Mouse (Mus musculus) gastrocnemius, adult 2 months (tissue): ENCODE results near the gene Fhl4. TPM values are rescaled to one million over a fixed set of nuclear protein-coding genes. Genes with fewer than 3 reads are reported as not detected.
A peak's percentile ranks its signal among the peaks of the same experiment; 100 is the strongest.

ENCODE experiments used
- DNase-seq: peaks from one replicate; pipeline ENCODE4 v3.0.0; 2022
- H3K27ac ChIP-seq: fragments of 200-600 bp; 2 replicates; pipeline ENCODE4 v1.8.1; 2022; ENCODE audit warnings: mild to moderate bottlenecking
- H3K4me3 ChIP-seq: fragments of 200-600 bp; 2 replicates; pipeline ENCODE4 v1.8.1; 2022; ENCODE audit warnings: mild to moderate bottlenecking, moderate library complexity
- CTCF ChIP-seq: fragments of 200-600 bp; IDR thresholded peaks from 2 replicates; pipeline ENCODE4 v1.8.1; 2022; ENCODE audit warnings: antibody characterized with exemption, mild to moderate bottlenecking, moderate library complexity
- intact Hi-C: fragments of 180-260 bp; cut with DNase I; formaldehyde crosslinking; loops from one replicate; pipeline ENCODE4 v1.15.1; 2025
- total RNA-seq, 2 experiments: library from RNA; stranded (reverse); gene quantifications; 2 replicates each; pipeline ENCODE4 v1.2.3; 2021

The Fhl4 gene
- total RNA-seq, 2 experiments from 2014 or later = 0.13 to 0.17 TPM

DNA sequence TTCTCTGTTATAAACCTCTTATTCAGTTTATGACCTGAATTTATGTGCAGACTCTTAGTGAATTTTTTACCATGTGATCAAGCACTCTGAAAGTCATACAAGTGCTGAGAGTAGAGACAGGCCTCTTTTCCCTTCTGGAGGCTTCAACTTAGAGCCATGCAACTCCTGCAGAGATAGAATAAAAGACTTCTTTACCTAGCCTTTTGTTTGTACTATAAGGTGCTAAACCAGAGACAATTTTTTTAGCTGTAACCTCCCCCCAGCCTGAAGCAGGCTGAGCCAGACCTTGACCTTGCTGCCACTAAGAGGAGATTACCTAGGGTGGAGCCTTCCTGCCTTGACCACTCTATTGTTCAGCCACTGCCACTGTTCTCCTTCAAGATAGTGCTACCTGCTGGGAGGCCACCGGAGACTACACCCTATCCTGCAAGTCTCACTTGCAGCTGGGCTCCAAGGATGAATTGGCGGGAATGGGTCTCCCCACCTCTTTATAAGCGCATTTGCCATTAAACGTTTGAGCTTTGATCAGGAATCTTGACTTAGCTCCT is 30.6 kb downstream of the Fhl4 start:
- no peak for DNase-seq
- intact Hi-C loops = no loop called here
- Histone ChIP-seq H3K4me3 (no peak overlapping the region), H3K27ac (no peak overlapping the region)
- no peak for TF ChIP-seq CTCF

DNA sequence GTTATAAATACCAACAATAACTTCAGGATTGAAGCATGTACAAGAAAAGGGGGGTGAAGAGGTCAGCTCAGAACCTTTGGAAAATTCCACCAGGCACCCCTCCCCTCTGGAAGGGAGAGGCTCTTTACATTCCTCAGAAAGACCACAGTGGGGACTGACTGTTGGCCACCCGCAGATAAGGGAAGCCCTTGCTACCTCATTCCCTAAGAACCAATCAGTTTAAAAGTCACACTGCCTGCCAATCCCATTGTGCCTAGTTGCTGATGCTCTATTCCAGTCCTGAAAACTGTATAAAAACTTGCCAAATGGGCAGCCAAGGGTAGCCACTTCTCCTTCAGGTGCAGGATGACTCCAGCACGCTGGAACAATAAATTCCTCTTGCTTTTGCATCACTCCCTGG is 47.4 kb downstream of the Fhl4 start:
- no peak overlapping the region for H3K4me3 ChIP-seq
- no peak overlapping the region for H3K27ac ChIP-seq
- DNase-seq = no peak
- intact Hi-C loops = loop anchor here (10.0 kb wide), 1 partner anchor 1150 kb away; no protein-coding TSS in a partner anchor
- no peak for TF ChIP-seq CTCF

DNA sequence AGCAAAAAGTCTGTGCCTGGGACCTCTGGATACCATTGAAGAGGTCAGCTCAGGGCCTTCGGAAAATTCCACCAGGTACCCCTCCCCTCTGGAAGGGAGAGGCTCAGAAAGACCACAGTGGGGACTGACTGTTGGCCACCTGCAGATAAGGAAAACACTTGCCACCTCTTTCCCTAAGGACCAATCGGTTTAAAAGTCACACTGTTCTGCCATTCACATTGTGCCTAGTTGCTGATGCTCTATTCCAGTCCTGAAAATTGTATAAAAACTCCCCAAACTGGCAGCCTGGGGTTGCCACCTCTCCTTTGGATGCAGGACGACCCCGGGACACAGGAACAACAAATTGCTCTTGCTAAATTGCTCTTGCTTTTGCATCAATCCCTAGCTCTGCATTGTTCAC is 49.8 kb downstream of the Fhl4 start:
- intact Hi-C loops = loop anchor here (10.0 kb wide), 1 partner anchor 1148 kb away; no protein-coding TSS in a partner anchor
- DNase-seq = no peak
- H3K27ac ChIP-seq = no peak overlapping the region
- no peak overlapping the region for H3K4me3 ChIP-seq
- no peak for TF ChIP-seq CTCF

DNA sequence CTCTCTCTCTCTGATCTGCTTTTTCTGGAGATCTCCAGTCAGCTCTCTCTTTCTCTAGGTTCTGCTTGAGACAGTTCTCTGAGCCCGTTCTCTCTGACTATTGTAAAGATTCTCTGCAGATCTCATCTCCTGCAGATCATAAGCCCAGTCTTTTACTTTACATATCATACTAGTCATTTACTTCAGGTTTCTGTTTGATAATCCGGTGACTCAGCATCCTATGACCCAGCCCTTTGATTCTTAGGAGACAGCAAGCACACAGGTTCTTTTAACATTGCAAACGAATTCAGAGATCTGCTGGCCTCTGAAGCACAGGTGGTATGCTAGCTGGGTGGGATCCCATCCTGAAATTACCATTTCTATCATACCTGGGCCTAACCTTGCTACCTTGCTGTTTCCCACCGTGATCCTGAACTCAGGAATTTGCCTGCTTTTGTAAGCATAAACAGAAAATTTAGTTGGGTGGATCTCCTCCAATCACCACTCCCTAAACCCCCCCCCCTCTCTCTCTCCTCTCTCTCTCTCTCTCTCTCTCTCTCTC is 51.6 kb downstream of the Fhl4 start:
- TF ChIP-seq CTCF = no peak
- H3K4me3 ChIP-seq = no peak overlapping the region
- no peak for DNase-seq
- intact Hi-C loops = loop anchor here (10.0 kb wide), 1 partner anchor 1146 kb away; no protein-coding TSS in a partner anchor
- no peak overlapping the region for H3K27ac ChIP-seq

DNA sequence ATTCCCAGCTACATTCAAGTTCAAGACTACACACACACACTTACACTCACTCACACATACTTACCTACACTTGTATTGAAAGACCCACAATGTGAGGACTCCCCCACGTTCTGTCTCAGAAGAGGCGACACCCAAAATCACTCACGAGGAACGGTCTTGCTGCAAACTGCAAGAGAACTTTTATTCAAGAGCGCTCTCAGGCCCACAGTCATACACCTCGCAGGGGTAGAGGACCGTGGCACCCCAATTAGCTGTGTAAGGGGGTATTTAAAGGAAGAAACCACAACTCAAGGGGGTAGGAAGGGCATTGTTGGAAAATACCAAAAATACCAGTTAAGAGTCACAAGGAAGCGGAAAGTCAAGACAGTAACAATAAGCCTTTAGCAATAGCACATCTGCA is 54.3 kb downstream of the Fhl4 start:
- Histone ChIP-seq H3K4me3 (no peak overlapping the region), H3K27ac (no peak overlapping the region)
- DNase-seq = no peak
- no peak for TF ChIP-seq CTCF
- intact Hi-C loops = loop anchor here (10.0 kb wide), 1 partner anchor 533 kb away; no protein-coding TSS in a partner anchor

DNA sequence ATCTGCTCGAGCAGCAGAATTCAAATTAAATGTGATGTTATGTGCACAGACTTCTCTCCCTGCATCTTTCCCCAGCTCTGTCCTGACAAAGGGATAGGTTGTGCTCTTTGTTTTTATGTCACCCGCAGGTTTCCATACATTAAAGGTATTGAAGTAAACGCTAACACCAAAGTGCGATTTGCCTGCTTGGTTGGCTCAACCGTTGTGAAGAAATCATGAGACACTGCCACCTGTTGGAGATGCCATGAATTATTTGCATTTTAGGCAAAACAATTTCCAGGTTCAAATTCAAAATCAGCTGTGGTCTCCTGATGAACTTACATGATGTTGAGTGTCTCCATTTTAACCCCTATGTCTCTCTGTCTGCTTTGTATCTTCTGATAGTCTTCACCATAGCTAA is 55.7 kb downstream of the Fhl4 start:
- no peak for DNase-seq
- no peak overlapping the region for H3K4me3 ChIP-seq
- TF ChIP-seq CTCF = peak; percentile 74
- H3K27ac ChIP-seq = no peak overlapping the region
- intact Hi-C loops = loop anchor here (10.0 kb wide), 1 partner anchor 532 kb away; no protein-coding TSS in a partner anchor

Other genes starting within 250 kb of the Fhl4 start
- 10 to 100 TPM; 35.5 to 54.4 TPM for gene Ric8b, start 184.9 kb downstream of the Fhl4 start, total RNA-seq
- gene Tmem263, start 132 bp upstream of the Fhl4 start, total RNA-seq = 10 to 100 TPM in 1 of 2 experiments, 1 to 10 TPM in 1; 7.6 to 13.3 TPM
- 10 to 100 TPM in 1 of 2 experiments, 1 to 10 TPM in 1; 9.9 to 14.3 TPM for gene Mterf2, start 25.5 kb upstream of the Fhl4 start, total RNA-seq
- gene Cry1, start 82.6 kb upstream of the Fhl4 start, total RNA-seq = 10 to 100 TPM in 1 of 2 experiments, 1 to 10 TPM in 1; 9.1 to 15.5 TPM